25 mouse cellular contexts compared by ENCODE assay signal in genomic region chr15:80631311-80631710, GRCm38 (mm10). TPM values are rescaled to one million over a fixed set of nuclear protein-coding genes. Genes with fewer than 3 reads are reported as not detected.
DNase-seq lines count a peak whose midpoint lies in the region; ATAC-seq and TF ChIP-seq lines count a peak whose summit lies in the region.
"Had no signal": no experiment of that assay in that cellular context is flagged by ENCODE, and none has a peak within 500 bp of the region (broad histone marks: within the 10 kb centered on the region; RNA-seq: fewer than 3 reads in every experiment).

No protein-coding gene starts in this region.

- H3K4me2 ChIP-seq in midbrain, embryonic 11.5 days: no peak overlapping the region
- H3K4me2 ChIP-seq in heart, embryonic 12.5 days: no peak overlapping the region
- H3K4me2 ChIP-seq: embryonic facial prominence, embryonic 15.5 days; forebrain, embryonic 12.5 days had no signal

- no peak for ATAC-seq in CD4-positive, CD25-positive, alpha-beta regulatory T cell, adult 4 months
- peak; percentile 38 for ATAC-seq in inflammation-experienced regulatory T-cells, adult 6 months
- ATAC-seq in midbrain, embryonic 11.5 days (ENCODE audit: low FRiP score): no peak
- no peak for ATAC-seq in heart, embryonic 12.5 days (ENCODE audit: insufficient number of reproducible peaks, low FRiP score)
- ATAC-seq: forebrain, embryonic 14.5 days; forebrain, embryonic 16.5 days had no signal

- H3K27ac ChIP-seq in thymus, adult 2 months (ENCODE audit: control insufficient read depth, insufficient read depth, low read length): peak overlapping the region; percentile 100
- H3K27ac ChIP-seq in midbrain, embryonic 11.5 days (ENCODE audit: low read depth, low read length): no peak overlapping the region
- no peak overlapping the region for H3K27ac ChIP-seq in heart, embryonic 12.5 days (ENCODE audit: poor library complexity, severe bottlenecking)
- H3K27ac ChIP-seq: embryonic facial prominence, embryonic 13.5 days; embryonic facial prominence, embryonic 15.5 days; forebrain, embryonic 10.5 days; forebrain, embryonic 12.5 days had no signal

- no peak overlapping the region for H3K4me3 ChIP-seq in thymus, adult 2 months (ENCODE audit: control insufficient read depth, insufficient read depth, low read length)
- H3K4me3 ChIP-seq in midbrain, embryonic 11.5 days (ENCODE audit: low read depth, low read length): no peak overlapping the region
- no peak overlapping the region for H3K4me3 ChIP-seq in heart, embryonic 12.5 days
- H3K4me3 ChIP-seq: embryonic facial prominence, embryonic 13.5 days; embryonic facial prominence, embryonic 15.5 days; erythroblast, embryonic 14.5 days; forebrain, embryonic 10.5 days; forebrain, embryonic 12.5 days had no signal

- no peaks in the 10 kb centered on the region for H3K9me3 ChIP-seq in midbrain, embryonic 11.5 days (ENCODE audit: control insufficient read depth, low read length)
- no peaks in the 10 kb centered on the region for H3K9me3 ChIP-seq in heart, embryonic 12.5 days (replicated peaks)
- H3K9me3 ChIP-seq: embryonic facial prominence, embryonic 13.5 days; embryonic facial prominence, embryonic 15.5 days; forebrain, embryonic 10.5 days; forebrain, embryonic 12.5 days had no signal

- 36% methylated on average over 2 of the region's 2 CpGs for WGBS in thymus, adult 2 months
- 86% methylated on average over 2 of the region's 2 CpGs for WGBS in midbrain, embryonic 11.5 days
- 84% methylated on average over 2 of the region's 2 CpGs for WGBS in heart, embryonic 12.5 days

- no peak for TF ChIP-seq POLR2A in thymus, adult 2 months (IDR thresholded peaks at IDR 0.05; ENCODE audit: control insufficient read depth, extremely low read depth, insufficient read depth, low read length, poor library complexity)

- no peak for TF ChIP-seq CTCF in thymus, adult 2 months (IDR thresholded peaks at IDR 0.05; ENCODE audit: borderline replicate concordance, control insufficient read depth, extremely low read depth, insufficient read depth, low read length, poor library complexity)

- DNase-seq in CD4-positive, CD25-positive, alpha-beta regulatory T cell, adult 2 months (ENCODE audit: low read depth, low spot score): peak; percentile 42
- DNase-seq in thymus, adult 2 months: no peak
- no peak for DNase-seq in thymus, postnatal 4 days
- no peak for DNase-seq in midbrain, embryonic 11.5 days (ENCODE audit: low spot score, missing footprints)
- DNase-seq: adrenal gland, adult 2 months; adrenal gland, postnatal 10 days; adrenal gland, postnatal 25 days; B cell, adult 2 months; cerebellum, adult 11 months; cerebellum, adult 18-20 months; cerebellum, adult 8-10 months; cerebellum, adult 9-11 months; cerebellum, postnatal 14 days; cerebellum, postnatal 36 days; embryo, embryonic 11 days had no signal

- H3K27me3 ChIP-seq in thymus, adult 2 months (ENCODE audit: control insufficient read depth, insufficient read depth, low read length): no peaks in the 10 kb centered on the region
- H3K27me3 ChIP-seq in midbrain, embryonic 11.5 days (ENCODE audit: control insufficient read depth, insufficient read depth, low read length): no peaks in the 10 kb centered on the region
- peaks cover 14% of the 10 kb centered on the region; the same call in 1 of the 2 replicates for H3K27me3 ChIP-seq in heart, embryonic 12.5 days (replicated peaks)
- H3K27me3 ChIP-seq: embryonic facial prominence, embryonic 13.5 days; embryonic facial prominence, embryonic 15.5 days; forebrain, embryonic 12.5 days had no signal

- no peak overlapping the region for H3K9ac ChIP-seq in midbrain, embryonic 11.5 days (ENCODE audit: low read length)
- no peak overlapping the region for H3K9ac ChIP-seq in heart, embryonic 12.5 days
- H3K9ac ChIP-seq: embryonic facial prominence, embryonic 13.5 days; embryonic facial prominence, embryonic 15.5 days; forebrain, embryonic 12.5 days had no signal

- H3K4me1 ChIP-seq in thymus, adult 2 months (replicated peaks; ENCODE audit: control insufficient read depth, insufficient read depth, low read length): peaks cover 34% of the 10 kb centered on the region
- H3K4me1 ChIP-seq in midbrain, embryonic 11.5 days (ENCODE audit: control insufficient read depth, insufficient read depth, low read length): 0 out of 2 replicates have a peak, but pooled peaks cover 4% of the 10 kb centered on the region
- peaks cover 29% of the 10 kb centered on the region for H3K4me1 ChIP-seq in heart, embryonic 12.5 days (replicated peaks)

- peaks cover 49% of the 10 kb centered on the region for H3K36me3 ChIP-seq in thymus, adult 2 months (ENCODE audit: control insufficient read depth, insufficient read depth, low read length)
- no peaks in the 10 kb centered on the region for H3K36me3 ChIP-seq in midbrain, embryonic 11.5 days (ENCODE audit: control insufficient read depth, insufficient read depth, low read length)
- H3K36me3 ChIP-seq in heart, embryonic 12.5 days: no peaks in the 10 kb centered on the region
- H3K36me3 ChIP-seq: embryonic facial prominence, embryonic 13.5 days; embryonic facial prominence, embryonic 15.5 days; forebrain, embryonic 10.5 days; forebrain, embryonic 12.5 days had no signal

RNA-seq across cellular contexts. Expression of gene Fam83f, which starts 40.3 kb away (rescaled TPM):
- polyA plus RNA-seq in CD4-positive, CD25-positive, alpha-beta regulatory T cell, adult 4 months (2017; shearing (Covaris generic)): under 1 TPM in 1 of 2 experiments, not detected in 1; 0.30 TPM
- polyA plus RNA-seq in thymus, adult 2 months (2012; rRNA removed): 3.5 and 5.4 TPM in 2 replicates
- not detected for polyA plus RNA-seq in inflammation-experienced regulatory T-cells, adult 6 months (2017; shearing (Covaris generic))
- 0.12 and 0.16 TPM in 2 replicates for polyA plus RNA-seq in midbrain, embryonic 11.5 days (2014; fragmentation: Nextera tagmentation; extraction: Ambion mirVana)
- 0.08 and 0.20 TPM in 2 replicates for polyA plus RNA-seq in heart, embryonic 12.5 days (2016; fragmentation: Nextera tagmentation; extraction: Ambion mirVana)
- polyA plus RNA-seq: erythroblast, embryonic 14.5 days; forebrain, embryonic 14.5 days; forebrain, embryonic 16.5 days had no signal

RNA-seq across cellular contexts. Expression of gene Grap2, which starts 58.9 kb away (rescaled TPM):
- 10 to 100 TPM; 37.7 to 55.0 TPM for polyA plus RNA-seq in CD4-positive, CD25-positive, alpha-beta regulatory T cell, adult 4 months (2017; shearing (Covaris generic))
- 139 and 162 TPM in 2 replicates for polyA plus RNA-seq in thymus, adult 2 months (2012; rRNA removed)
- 10 to 100 TPM; 27.9 to 51.6 (median 43.6) TPM for polyA plus RNA-seq in inflammation-experienced regulatory T-cells, adult 6 months (2017; shearing (Covaris generic))
- 4.9 and 5.0 TPM in 2 replicates for polyA plus RNA-seq in midbrain, embryonic 11.5 days (2014; fragmentation: Nextera tagmentation; extraction: Ambion mirVana)
- polyA plus RNA-seq in heart, embryonic 12.5 days (2016; fragmentation: Nextera tagmentation; extraction: Ambion mirVana): 11.2 and 12.0 TPM in 2 replicates
- polyA plus RNA-seq: forebrain, embryonic 16.5 days had no signal
